Mouse (Mus musculus) erythroblast, adult 5-6 weeks (primary cell): ENCODE measurements around the gene Gm12888. TPM values are rescaled to one million over a fixed set of nuclear protein-coding genes. Genes with fewer than 3 reads are reported as not detected.
"Not testable (repeated sequence)": the region's sequence is repeated elsewhere in the genome, so short reads cannot be mapped to it uniquely, and the experiment has no call there.

Source experiments
- ATAC-seq: replicated peaks from 2 replicates; pipeline ENCODE4 v1.8.0; 2016; ENCODE audit warnings: moderate number of reproducible peaks, mild to moderate bottlenecking, moderate TSS enrichment, inconsistent platforms; ENCODE audit not compliant: poor library complexity, low FRiP score, severe bottlenecking
- total RNA-seq, 2 experiments: library from RNA; stranded (forward) in 1 of 2; stranded (reverse) in 1 of 2; fragments of 150-400 nt in 1 of 2; fragments of 200-764, 138-1000 nt in 1 of 2; gene quantifications; 2 replicates each; pipeline versions ENCODE4 v1.2.3 to v1.2.4; 2015 to 2017; ENCODE audit warnings: low replicate concordance in 2 of 2

Gene Gm12888
- total RNA-seq (2015; ENCODE audit: low replicate concordance) (not detected in 2 replicates), total RNA-seq (2017; ENCODE audit: low replicate concordance) (not detected in 2 replicates)

- ATAC-seq: not testable (repeated sequence)
These were observed at the start of gene Gm12888 for GRCm38 (mm10) chr4:121324817-121325216. Gene Gm12888, minus strand, starts transcription at chr4:121324917.

Other genes starting within 250 kb of the Gm12888 start
- 37.3 and 38.0 TPM in 2 replicates for gene Zmpste24, start 226.7 kb downstream of the Gm12888 start, total RNA-seq (2015; ENCODE audit: low replicate concordance)
- gene Zmpste24, start 226.7 kb downstream of the Gm12888 start, total RNA-seq (2017; ENCODE audit: low replicate concordance): 19.0 and 27.3 TPM in 2 replicates
- gene Tmco2, start 215.7 kb downstream of the Gm12888 start, total RNA-seq (2015; ENCODE audit: low replicate concordance): not detected in 2 replicates
- gene Tmco2, start 215.7 kb downstream of the Gm12888 start, total RNA-seq (2017; ENCODE audit: low replicate concordance): not detected in 2 replicates
- 29.0 and 39.9 TPM in 2 replicates for gene Rlf, start 109.8 kb downstream of the Gm12888 start, total RNA-seq (2015; ENCODE audit: low replicate concordance)
- 74.6 and 91.1 TPM in 2 replicates for gene Rlf, start 109.8 kb downstream of the Gm12888 start, total RNA-seq (2017; ENCODE audit: low replicate concordance)
- not detected in 2 replicates for gene Gm12886, start 98.2 kb upstream of the Gm12888 start, total RNA-seq (2015; ENCODE audit: low replicate concordance)
- not detected in 2 replicates for gene Gm12886, start 98.2 kb upstream of the Gm12888 start, total RNA-seq (2017; ENCODE audit: low replicate concordance)